Mouse (Mus musculus) T-helper 2 cell (primary cell): ENCODE data around the gene Rufy1.

Experiments
- in situ Hi-C: fragments of 300-600 bp; cut with MboI, MseI; formaldehyde crosslinking; loops from one replicate; pipeline ENCODE4 v1.15.1; 2025; ENCODE audit warnings: high pct_unique_total_duplicates

Rufy1 gene

GRCm38 (mm10) chr11:50431134-50432068 lies 476 bp upstream of the Rufy1 start:
- in situ Hi-C loops, result loop anchor here (10.0 to 25.0 kb wide), 2 partner anchors 1156 to 1327 kb away; partner anchors contain the start of gene Phykpl

DNA sequence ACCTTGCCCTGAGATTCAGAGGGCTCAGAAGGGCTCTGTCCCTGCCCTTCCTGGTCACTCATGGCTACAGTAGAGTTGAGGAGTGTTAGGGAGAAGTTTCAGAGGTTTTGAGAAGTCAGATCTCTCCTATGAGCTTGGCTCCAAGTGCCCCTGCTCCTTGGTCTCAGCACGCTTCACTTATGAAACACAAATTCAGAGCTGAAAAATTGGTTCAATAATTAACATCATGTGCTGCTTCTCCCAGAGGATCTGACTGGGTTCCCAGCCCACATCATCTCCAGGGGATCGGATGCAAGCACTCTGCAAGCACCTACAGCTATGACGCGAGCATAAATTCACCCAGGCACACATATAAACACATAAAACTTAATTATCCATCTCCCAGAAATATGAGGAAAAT lies 4.9 kb downstream of the Rufy1 start:
- in situ Hi-C loops, result loop anchor here (25.0 kb wide), 1 partner anchor 1161 kb away; the partner anchor contains the start of gene Phykpl

GRCm38 (mm10) chr11:50421934-50422780 lies 8.8 kb downstream of the Rufy1 start:
- in situ Hi-C loops, result no loop called here

DNA sequence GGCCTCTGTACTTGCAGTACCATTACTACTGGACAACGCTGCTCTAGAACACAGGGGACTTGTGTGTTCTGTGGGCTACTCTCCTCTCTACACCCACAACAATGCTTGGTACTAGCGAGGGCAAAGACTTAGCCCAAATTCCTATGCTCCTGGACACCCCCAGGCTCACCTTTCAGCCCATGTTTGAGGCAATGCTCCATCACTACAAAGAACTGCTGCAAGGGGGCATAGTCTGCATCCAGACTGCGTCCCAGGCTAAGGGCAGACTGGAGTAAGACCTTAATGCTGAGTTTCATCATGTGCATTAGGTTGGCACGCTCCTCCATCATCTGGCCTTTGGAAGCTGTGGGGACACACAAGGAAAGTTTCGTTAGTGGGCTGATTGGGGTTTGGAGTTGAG lies 9.5 kb downstream of the Rufy1 start:
- in situ Hi-C loops, result no loop called here

- in situ Hi-C loops, result no loop called here
Observed at GRCm38 (mm10) chr11:50417856-50418255, 13.1 kb downstream of the Rufy1 start.

DNA sequence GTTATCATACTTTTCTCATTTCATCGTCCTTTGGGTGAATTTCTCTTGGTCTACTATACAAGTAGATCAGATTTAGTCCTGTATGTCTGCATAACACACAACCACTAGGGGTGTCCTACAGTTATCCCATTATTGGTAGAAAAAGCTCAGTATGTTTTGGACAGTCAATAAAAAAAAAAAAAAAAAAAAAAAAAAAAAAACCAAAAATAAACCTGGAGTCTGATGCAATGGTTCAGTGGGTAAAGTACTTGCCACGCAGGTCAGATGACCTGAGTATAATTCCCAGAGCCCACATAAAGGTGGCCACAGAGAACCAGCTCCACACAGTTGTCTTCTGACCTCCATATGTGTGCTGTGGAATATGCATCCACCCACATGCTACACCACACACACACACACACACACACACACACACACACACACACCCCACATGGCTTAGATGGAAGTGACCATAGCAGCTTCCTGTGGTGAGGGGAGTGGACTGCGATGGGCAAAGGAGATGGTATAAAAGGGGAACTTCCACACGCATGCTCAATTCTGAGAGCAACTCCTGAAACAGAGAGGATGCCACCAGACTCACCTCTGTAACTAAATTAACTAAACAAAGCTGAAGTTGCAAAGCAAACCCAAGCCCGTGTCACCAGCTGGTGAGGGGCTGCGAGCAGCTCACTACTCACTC lies 15.2 kb downstream of the Rufy1 start:
- in situ Hi-C loops, result no loop called here

DNA sequence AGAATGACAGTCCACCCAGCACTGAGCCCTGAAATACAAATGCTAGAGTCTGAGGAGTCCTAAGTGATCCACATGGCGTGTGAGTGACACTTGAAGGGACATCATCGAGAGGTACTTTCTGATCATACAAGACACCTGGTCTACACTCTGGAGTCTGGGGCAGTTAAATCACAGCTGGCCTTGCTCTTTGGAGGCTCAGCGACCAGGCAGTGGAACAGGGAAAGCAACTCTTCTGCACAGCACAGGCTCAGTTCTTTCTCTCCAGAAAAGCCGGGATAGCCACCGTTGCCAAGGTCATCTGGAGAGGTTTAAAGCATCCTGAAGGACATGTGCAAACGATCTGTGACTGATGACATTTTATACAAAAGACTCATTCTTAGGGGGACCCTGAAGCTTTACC lies 23.7 kb downstream of the Rufy1 start:
- in situ Hi-C loops, result no loop called here

- in situ Hi-C loops, result no loop called here
Observed at GRCm38 (mm10) chr11:50403367-50404014, 27.4 kb downstream of the Rufy1 start.

GRCm38 (mm10) chr11:50402481-50402880 lies 28.4 kb downstream of the Rufy1 start:
- in situ Hi-C loops, result no loop called here

- in situ Hi-C loops, result no loop called here
Observed at GRCm38 (mm10) chr11:50398803-50399202, 32.1 kb downstream of the Rufy1 start.

- in situ Hi-C loops, result no loop called here
Observed at GRCm38 (mm10) chr11:50397316-50397715, 33.6 kb downstream of the Rufy1 start.

GRCm38 (mm10) chr11:50396766-50397307 lies 34.1 kb downstream of the Rufy1 start:
- in situ Hi-C loops, result no loop called here

GRCm38 (mm10) chr11:50394731-50395130 lies 36.2 kb downstream of the Rufy1 start:
- in situ Hi-C loops, result no loop called here

DNA sequence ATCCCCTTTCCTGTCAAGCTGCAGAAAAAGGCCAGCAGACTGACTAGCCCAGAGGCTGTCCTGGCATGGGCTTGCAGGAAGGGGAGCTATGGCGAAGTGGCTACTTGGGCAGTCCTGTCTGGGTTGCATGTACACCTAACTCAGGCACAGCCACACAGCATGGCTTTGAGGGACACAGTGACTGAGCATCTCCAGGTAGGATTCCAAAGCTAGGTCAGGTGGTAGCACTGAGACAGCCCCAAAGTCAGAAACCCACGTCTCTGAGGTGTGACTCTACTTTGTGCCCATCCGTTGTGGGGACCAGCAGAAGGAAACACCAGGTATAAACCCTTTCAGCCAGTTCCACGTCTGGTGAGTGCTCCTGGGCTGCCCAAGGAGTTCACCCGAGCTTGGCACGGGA lies 37.6 kb downstream of the Rufy1 start:
- in situ Hi-C loops, result no loop called here

GRCm38 (mm10) chr11:50391272-50391960 lies 39.5 kb downstream of the Rufy1 start:
- in situ Hi-C loops, result no loop called here

DNA sequence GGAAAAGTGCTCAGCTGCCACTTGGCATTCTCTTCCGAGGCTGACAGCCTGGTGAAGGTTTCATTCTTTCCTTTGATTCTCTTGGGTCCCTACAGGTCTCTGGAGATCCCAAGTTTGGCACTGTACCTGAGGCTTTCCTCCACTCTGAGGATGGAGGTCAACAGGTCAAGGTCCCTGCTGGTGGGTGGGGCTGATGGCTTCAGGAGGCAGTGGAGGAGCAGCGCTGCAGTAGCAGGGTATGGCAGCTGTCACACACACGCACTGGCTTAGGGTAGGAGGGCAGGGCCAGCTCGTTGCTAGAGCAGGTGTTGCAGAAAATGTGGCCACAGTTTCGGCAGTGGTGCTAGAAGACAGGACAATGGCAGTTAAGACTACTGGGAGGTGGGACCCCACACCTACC lies 41.3 kb downstream of the Rufy1 start:
- in situ Hi-C loops, result no loop called here

- in situ Hi-C loops, result no loop called here
Observed at GRCm38 (mm10) chr11:50389011-50389410, 41.9 kb downstream of the Rufy1 start.

GRCm38 (mm10) chr11:50388217-50388929 lies 42.6 kb downstream of the Rufy1 start:
- in situ Hi-C loops, result no loop called here

- in situ Hi-C loops, result no loop called here
Observed at GRCm38 (mm10) chr11:50387697-50388096, 43.2 kb downstream of the Rufy1 start.
